Mouse (Mus musculus) erythroblast, adult 5-6 weeks (primary cell): ENCODE data around the gene Bloc1s4. TPM values are rescaled to one million over a fixed set of nuclear protein-coding genes. Genes with fewer than 3 reads are reported as not detected.

Experiments used
- ATAC-seq: replicated peaks from 2 replicates; pipeline ENCODE4 v1.8.0; 2016; ENCODE audit warnings: moderate number of reproducible peaks, mild to moderate bottlenecking, moderate TSS enrichment, inconsistent platforms; ENCODE audit not compliant: poor library complexity, low FRiP score, severe bottlenecking
- total RNA-seq, 2 experiments: library from RNA; stranded (forward) in 1 of 2; stranded (reverse) in 1 of 2; fragments of 150-400 nt in 1 of 2; fragments of 200-764, 138-1000 nt in 1 of 2; gene quantifications; 2 replicates each; pipeline versions ENCODE4 v1.2.3 to v1.2.4; 2015 to 2017; ENCODE audit warnings: low replicate concordance in 2 of 2

The Bloc1s4 gene
- 2.3 TPM in 2 replicates for total RNA-seq (2015; ENCODE audit: low replicate concordance)
- total RNA-seq (2017; ENCODE audit: low replicate concordance), result 8.3 and 10.0 TPM in 2 replicates

DNA sequence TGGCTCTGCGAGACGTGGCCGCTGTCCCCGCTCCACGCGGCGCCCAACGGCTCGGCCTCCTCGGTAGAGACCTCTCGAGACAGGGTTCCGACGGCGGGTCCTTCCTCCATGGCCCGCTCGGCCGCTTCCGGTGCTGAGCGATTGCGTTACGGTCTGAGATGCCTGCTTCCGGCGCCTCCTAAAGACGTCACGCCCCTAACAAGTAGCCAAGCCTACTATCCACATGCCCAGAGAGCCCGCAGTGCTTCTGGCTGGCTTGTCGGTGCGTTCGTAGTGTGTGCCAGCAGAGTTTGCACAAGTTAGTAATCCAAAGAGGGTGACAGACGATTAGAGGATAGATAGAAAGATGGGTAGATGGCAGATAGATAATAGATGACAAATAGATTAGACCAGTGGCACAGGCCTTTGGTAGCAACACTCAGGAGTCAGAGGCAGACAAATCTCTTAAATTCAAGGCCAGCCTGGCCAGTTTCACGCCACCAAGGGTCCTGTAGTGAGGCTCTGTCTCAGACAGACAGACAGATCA lies at the start of gene Bloc1s4:
Bloc1s4 (minus strand) TSS at position 115 of the 526 bp plus-strand sequence.
- ATAC-seq, result peak; percentile 87

DNA sequence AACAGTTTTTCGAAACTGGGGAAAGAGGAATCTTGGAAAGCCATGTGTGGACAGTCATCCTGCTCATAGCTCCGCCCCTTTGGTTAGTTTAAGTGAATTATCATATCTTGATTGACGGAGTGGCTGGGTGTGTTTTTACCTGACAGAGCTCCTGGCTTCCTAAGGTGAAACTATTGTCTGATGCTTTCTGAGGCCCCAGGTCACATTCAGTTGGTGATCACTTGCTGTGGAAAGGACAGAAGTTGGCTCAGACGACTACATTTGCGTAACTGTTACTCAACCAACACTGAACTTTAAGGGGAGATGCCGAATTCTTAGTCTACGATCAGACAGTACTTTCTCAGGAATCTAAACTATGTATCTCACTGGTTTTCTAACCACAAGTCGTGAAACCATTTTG lies 48.8 kb upstream of the Bloc1s4 start:
- no peak for ATAC-seq

DNA sequence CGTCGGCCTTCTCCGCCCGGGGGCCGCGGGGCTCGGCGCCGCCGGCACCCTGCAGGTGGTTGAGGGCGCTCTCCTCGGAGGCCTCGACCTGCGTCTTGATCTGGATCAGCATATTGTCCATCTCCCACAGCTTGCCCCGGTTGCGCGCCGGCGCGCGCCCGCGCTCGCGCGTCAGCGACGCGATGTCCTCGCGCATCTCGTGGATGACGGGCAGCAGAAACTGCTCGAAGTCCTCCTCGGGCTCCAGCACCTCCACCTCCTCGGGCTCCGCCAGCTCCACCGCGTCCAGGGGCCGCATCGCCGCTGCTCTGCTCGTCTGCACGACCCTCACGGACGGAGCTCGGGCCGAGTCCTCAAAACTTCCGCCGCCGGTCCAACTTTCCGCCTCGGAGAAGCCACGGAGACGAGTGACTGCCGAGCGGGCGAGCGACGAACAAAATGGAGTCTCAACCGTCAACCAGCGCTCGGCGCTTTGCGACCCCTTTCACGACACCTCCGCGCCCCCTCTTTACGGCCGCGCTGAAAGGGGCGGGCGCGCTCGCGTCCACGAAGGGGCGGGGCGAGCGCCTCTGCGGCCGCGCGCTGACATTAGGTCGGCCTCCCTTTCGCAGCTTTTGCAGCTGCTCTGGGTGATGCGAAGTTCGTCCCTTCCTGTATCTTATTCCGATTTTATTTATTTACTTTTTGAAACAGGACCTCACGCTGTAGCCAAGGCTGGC lies 48.0 kb upstream of the Bloc1s4 start, which contains the start of gene Mrfap1:
Mrfap1 (minus strand) TSS at position 477 of the 719 bp plus-strand sequence.
- ATAC-seq, result peak; percentile 87

DNA sequence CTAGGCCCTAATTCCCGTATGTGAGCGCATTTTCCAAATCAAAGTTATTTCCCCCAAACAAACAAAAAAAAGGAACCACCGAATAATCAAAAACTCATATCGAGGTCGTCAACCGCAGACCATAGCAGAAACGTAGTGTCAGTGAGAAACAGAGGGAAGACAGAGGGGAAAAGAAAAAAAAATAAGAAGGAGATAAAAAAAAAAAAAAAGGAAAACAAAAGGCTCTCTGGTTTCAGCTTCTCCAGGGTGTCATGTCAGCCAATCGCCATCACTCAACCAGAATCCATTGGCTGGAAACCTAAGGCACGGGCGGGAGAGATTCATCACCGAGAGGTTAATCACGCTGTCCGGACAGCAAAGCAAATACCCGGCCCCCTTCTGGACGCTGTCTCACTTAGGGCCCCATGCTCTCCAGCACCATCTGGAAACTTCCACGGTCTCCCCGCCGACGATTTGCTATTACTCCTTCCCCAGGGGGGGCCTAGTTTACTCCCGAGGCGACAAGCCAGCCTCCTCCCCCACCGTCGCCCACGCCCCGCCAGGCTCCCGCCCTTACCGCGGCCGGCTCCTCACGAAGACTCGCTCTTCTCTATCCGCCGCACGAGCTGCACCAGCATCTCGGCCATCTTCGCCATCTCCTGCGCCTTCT lies 47.3 kb upstream of the Bloc1s4 start:
- peak; percentile 61 for ATAC-seq

DNA sequence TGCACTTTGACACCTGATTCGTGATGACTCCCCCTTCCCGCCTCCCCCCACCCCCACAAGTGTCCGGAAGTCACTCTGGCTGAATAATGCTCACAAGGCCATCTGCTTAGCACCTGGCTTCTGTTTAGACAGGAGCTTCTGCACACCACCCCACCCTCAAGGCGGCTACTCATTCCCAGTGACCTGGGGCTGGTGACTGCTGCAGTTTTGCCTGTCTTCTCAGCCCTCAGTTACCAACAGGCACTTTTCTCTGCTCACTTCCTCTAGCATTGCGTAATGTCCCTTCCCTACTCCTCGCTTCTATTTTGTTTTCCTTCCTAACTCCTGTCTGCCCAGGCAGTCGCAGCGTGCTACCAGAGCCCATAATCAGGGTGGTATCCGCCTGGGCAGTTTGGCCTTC lies 43.4 kb upstream of the Bloc1s4 start:
- ATAC-seq, result no peak

DNA sequence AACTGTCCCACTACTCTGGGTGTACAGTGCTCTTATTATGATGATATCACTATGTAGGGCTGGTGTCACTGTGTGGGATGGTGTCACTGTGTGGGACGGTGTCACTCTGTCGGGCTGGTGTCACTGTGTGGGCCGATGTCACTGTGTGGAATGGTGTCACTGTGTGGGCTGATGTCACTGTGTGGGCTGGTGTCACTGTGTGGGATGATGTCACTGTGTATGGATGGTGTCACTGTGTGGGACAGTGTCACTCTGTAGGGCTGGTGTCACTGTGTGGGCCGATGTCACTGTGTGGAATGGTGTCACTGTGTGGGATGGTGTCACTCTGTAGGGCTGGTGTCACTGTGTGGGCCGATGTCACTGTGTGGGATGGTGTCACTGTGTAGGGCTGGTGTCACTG lies 37.6 kb upstream of the Bloc1s4 start:
- ATAC-seq, result peak; percentile 70

DNA sequence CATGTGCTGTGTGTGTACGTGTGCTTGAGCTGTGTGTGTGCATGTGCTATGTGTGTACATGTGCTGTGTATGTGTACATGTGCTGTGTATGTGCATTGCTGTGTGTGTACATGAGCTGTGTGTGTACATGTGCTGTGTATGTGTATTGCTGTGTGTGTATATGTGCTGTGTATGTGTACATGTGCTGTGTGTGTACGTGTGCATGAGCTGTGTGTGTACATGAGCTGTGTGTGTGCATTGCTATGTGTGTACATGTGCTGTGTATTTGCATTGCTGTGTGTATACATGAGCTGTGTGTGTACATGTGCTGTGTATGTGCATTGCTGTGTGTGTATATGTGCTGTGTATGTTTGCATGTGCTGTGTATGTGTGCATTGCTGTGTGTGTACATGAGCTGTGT lies 31.1 kb upstream of the Bloc1s4 start:
- ATAC-seq, result 0 out of 2 replicates have a peak, but pooled peaks have one; percentile 35

DNA sequence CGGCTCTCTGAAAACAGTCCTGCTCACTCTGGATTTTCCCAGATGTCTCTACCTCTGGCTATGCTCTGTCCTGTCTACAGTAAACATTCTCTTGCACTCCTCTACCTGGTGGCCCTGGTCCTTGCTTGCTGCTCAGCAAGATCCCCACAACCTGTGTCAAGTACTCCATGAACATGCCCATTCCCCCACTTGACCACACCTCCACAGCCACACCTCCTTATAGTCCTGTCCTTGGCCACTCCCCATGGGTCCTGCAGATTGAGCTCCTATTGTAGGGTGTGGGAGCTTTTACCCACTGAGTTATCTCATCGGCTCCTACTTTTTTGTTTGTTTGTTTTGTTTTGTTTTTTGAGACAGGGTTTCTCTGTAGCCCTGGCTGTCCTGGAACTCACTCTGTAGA lies 30.5 kb upstream of the Bloc1s4 start:
- ATAC-seq, result no peak

DNA sequence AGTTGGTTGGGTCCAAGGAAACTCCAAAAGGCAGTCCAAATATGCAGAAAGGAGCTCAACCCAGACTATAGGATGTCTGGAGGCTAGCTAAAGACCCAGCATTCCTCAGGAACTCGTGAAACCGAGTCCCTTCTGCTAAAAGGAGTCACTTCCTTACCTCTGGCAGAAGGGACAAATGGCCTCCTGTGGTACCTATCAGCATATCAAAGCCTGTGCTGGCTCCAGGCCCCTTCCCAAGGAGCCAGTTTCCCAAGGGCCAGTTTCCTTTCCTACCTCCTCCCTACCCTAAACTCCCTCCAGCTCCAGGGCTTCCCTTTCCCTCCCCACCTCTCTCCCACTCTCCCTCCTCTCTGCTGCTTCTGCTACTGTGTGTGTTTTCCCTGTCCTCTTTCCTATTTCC lies 28.7 kb upstream of the Bloc1s4 start:
- no peak for ATAC-seq

DNA sequence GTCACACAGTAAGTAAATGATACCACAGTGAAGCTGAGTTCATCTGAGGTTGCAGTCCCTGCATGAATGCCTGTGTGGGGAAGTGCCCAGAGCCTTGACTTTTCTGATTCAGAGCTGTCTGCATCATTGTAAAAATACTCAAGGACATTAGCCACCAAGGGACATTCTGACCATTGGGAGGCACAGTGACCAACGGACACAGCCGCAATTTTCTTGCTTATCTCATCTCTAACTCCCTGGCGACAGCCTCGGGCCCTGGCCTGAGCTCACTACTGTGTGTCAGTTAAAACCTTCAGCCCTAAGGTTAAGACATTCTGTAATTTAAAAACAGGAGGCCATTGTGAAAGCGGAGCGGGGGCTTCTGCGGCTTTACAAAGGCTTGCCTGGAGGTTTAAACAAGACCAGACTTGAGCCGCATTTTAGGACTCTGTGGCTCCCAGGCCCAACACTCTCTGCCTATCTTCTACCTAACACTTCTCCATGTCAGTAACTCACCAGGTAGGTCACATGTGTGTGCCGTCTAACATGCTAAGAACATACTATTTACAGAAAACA lies 27.6 kb upstream of the Bloc1s4 start:
- ATAC-seq, result no peak

DNA sequence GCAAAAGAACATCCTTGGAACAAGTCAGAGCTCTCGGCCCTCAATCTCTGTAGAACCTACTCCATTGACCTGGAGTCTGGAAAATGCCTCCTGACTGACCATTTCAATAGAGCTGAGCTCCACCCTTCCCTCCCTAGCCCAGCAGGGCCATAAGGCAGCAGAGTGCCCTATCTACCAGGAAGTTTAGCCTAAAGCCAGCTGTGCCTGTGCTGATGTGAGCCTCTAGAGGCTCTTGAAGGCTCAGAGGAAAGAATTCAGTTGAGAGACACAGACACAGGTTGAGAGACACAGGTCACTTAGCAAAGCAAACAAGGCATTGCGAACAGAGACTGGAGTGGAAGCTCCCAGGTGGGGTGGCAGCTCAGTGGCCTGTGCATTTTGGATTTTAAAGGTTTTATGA lies 26.9 kb upstream of the Bloc1s4 start:
- ATAC-seq, result no peak

DNA sequence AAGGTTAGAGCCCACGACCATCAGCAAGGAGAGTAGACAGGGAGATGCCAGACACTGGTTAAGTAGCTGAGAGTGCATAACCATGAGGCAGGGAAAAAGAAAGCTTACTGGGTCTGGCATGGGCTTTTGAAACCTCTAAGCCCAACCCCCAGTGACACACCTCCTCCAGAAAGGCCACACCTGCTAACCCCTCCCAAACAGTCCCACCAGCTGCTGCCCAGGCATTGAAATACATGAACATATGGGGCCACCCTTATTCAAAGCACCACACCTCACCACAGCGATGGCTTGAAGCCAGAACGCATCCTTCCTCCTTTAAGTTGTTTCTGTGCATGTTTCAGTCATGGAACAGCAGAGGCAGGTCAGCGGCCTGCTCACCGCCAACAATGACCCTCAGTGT lies 24.1 kb upstream of the Bloc1s4 start:
- ATAC-seq, result no peak

DNA sequence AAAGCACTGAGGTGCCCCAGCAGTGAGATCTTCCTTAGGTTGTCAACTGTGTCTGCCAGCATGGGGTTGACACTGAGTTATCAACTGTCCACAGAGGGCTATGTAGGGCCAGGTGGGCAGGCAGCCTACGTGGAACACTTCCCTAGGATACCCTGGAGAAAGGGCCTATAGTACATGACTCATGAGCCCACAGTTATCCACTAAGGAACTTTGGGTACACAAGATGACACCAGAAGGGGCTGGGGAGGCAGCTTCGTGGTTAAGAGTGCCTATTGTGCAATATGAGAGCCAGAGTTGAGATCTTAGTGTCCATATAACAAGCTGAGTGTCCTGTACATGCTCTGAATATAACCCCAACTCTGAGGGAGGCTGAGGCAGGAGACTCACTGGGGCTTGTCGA lies 21.2 kb upstream of the Bloc1s4 start:
- ATAC-seq, result no peak

DNA sequence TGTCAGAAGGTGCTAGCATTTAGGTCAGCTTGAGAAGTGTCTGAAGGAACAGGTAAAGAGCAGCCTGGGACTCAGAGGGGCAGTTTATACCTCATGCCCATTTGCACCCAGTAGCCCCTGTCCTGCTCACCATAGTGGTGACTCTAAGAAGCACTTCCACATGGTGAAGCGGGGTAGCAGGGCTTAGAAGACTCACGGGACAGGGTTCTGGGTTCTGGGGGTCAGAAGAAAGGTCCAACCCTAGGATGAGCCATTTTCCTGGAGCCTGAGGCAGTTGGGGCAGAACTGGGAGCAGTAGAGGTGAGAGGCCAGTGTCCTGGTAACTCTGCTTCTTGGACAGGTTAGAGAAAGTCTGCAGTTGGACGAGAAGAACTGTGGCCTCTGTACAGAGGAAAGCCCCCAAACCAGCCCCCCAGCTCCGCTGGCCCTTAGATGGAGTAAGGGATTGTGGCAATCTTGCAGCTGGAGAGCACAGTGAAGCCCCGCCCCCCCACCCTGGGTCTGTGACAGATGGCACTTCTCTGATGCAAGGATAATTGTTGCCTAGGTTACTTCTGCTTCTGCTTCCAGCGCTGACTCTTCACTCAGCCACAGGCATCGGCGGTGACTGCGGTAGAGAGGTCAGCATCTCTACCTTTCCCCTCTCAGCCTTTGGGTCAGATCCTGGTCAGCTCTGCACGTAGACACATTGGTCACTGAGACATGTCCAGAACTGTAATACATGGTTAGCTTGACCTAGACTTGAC lies 18.7 kb upstream of the Bloc1s4 start:
- ATAC-seq, result no peak

DNA sequence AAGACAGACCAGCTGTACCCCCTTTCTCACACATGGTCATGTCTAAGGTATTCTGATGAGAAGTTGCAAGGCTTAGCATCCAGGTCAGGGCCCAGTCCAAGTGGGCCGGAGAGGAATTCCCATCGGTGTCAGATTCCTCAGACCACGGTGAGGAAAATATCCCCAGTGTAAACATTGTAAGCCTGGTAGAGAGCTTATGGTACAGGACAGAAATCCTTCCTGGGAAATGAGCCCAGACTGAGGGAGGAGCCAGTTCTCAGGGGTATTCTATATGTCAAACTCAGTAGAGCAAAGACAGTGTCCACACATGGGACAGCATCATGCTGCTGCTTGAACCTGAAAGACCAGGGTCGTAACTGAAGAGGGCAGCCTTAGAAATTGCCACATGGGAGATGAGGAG lies 11.4 kb upstream of the Bloc1s4 start:
- no peak for ATAC-seq

DNA sequence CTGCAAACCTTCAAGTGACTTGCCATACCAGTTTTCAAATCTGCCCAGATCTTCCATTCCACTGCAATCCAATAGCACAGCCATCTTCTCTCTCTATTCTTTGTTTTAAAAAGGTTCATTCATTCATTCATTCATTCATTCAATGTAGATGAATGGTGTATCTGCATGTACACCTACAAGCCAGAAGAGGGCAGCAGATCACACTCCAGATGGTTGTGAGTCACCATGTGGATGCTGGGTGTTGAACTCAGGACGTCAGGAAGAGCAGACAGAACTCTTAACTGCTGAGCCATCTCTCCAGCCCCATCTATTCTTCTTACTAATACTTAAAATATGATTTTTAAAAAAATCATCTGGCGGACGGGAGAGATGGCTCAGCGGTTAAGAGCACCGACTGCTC lies 8.6 kb upstream of the Bloc1s4 start:
- peak; percentile 76 for ATAC-seq

DNA sequence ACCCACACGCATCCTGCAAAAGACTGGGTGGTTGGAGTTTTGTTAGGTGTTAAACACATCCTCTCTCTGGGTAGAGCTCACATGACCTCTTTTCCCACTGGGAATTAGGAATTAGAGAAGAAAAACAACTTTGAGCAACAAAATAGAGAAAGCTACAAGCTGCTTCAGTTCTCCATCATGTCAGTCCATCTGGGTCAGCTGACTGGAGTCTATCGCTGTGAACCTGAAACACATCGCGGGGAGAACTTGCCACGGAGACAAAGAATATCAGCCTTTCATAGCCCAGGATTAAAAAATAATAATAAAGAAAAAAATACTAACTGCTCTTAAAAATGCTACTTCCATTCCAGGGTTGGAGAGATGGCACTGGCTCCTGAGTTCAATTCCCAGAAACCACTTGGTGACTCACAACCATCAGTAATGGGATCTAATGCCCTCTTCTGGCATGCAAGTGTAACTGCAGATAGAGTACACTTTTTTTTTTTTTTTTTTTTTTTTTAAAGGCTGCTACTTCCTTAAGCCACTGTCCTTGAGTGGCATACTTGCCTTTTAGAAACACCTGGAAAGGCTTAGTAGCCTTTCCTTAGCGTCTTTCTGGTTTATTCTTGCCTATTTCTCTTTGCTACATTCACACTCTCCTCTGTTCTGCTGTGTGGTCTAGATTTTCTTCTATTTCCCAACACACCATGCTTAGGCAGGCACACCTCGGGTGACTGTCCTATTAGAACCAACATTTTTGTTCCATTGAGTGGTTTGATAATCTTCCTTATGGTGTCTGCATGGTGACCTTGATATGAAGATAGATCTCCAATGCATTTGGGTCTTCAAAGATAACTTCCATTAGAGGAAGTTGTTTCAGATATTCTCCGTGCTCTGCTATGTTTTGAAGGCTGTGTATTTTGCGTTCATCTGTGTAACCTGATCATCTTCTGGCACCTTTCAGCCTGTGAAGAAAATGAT lies 1.9 kb upstream of the Bloc1s4 start:
- ATAC-seq, result no peak

DNA sequence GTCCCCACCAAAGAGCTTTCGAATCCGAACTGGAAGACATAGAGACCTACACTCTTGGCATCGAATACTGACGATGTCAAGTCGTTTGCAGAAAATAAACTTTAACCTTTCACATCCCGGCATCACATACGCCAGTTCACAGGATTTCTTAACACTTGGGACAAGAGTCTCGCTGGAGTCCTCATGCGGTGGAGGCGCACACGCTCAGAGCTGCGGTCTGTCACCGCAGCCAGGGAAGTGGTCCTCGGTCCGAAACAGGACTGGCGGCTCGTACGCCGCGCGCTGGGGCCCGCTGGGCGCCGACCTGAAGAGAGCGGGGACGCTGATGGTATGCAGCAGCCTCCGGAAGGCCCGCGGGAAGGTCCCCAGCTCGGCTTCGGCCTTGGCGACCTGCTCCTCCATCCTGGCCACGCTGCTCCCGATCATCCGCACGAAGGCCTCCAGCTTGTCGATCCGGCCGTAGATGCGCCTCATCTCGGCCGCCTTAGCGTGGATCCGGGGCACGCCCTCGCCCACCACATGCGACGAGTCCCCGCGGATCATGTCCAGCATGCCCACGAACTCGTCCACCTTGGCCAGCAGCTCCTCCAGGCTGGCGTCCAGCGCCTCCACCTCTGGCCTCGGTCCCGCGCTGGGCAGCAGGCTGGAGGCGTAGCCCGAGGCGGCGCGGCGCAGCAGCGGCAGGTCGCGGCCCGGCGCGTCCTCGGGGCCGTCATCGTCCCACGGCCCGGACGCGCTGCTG lies 485 bp downstream of the Bloc1s4 start:
- peak; percentile 41 for ATAC-seq
